17 mouse cellular contexts compared by ENCODE assay signal in genomic region chr13:109982821-109983443, GRCm38 (mm10).
DNase-seq lines count a peak whose midpoint lies in the region; ATAC-seq and TF ChIP-seq lines count a peak whose summit lies in the region.
"Had no signal": no experiment of that assay in that cellular context is flagged by ENCODE, and none has a peak within 500 bp of the region (broad histone marks: within the 10 kb centered on the region; RNA-seq: fewer than 3 reads in every experiment).

No protein-coding gene starts in this region.

- H3K27ac ChIP-seq in hindbrain, embryonic 16.5 days (ENCODE audit: low read depth, low read length): no peak overlapping the region
- H3K27ac ChIP-seq in hindbrain, embryonic 13.5 days: no peak overlapping the region
- H3K27ac ChIP-seq: kidney, postnatal 0 days; limb, embryonic 15.5 days had no signal

- peak; percentile 64 for DNase-seq in heart, adult 11 months
- no peak for DNase-seq in heart, adult 18-20 months
- DNase-seq in brain, embryonic 18.5 days (ENCODE audit: low read depth, low spot score): peak; percentile 43
- DNase-seq: adrenal gland, postnatal 14 days; cerebellum, postnatal 10 days; heart, postnatal 4 days; layer of hippocampus, postnatal 36 days; lung, postnatal 10 days; spleen, adult 18-20 months; thymus, adult 2 months had no signal

- no peaks in the 10 kb centered on the region for H3K9me3 ChIP-seq in hindbrain, embryonic 16.5 days (ENCODE audit: control insufficient read depth, low read length)
- no peaks in the 10 kb centered on the region for H3K9me3 ChIP-seq in hindbrain, embryonic 13.5 days
- H3K9me3 ChIP-seq: limb, embryonic 15.5 days had no signal

- WGBS in hindbrain, embryonic 16.5 days: 54% methylated on average over 10 of the region's 10 CpGs
- 70% methylated on average over 10 of the region's 10 CpGs for WGBS in hindbrain, embryonic 13.5 days

- H3K36me3 ChIP-seq in hindbrain, embryonic 16.5 days (ENCODE audit: control insufficient read depth, insufficient read depth, low read length): no peaks in the 10 kb centered on the region
- no peaks in the 10 kb centered on the region for H3K36me3 ChIP-seq in hindbrain, embryonic 13.5 days
- H3K36me3 ChIP-seq in myocyte (ENCODE audit: control insufficient read depth, insufficient read depth): no peaks in the 10 kb centered on the region
- H3K36me3 ChIP-seq: limb, embryonic 15.5 days had no signal

- no peak overlapping the region for H3K4me3 ChIP-seq in hindbrain, embryonic 16.5 days (ENCODE audit: low read length)
- H3K4me3 ChIP-seq in hindbrain, embryonic 13.5 days: no peak overlapping the region
- no peak overlapping the region for H3K4me3 ChIP-seq in myocyte
- H3K4me3 ChIP-seq: limb, embryonic 15.5 days had no signal

- no peak for TF ChIP-seq POLR2A in myocyte (IDR thresholded peaks at IDR 0.05; ENCODE audit: insufficient read length, low read depth)

- peak; percentile 72; the same call in 1 of the 2 replicates for ATAC-seq in hindbrain, embryonic 16.5 days
- no peak for ATAC-seq in hindbrain, embryonic 13.5 days (ENCODE audit: low FRiP score)
- no peak for ATAC-seq in erythroid progenitor cell, adult 5-6 weeks (replicated peaks; ENCODE audit: low FRiP score, poor library complexity, severe bottlenecking)
- ATAC-seq: intestine, postnatal 0 days had no signal

- no peaks in the 10 kb centered on the region for H3K4me1 ChIP-seq in hindbrain, embryonic 16.5 days (ENCODE audit: control insufficient read depth, insufficient read depth, low read depth, low read length)
- H3K4me1 ChIP-seq in hindbrain, embryonic 13.5 days (replicated peaks): no peaks in the 10 kb centered on the region

- no peak overlapping the region for H3ac ChIP-seq in myocyte (ENCODE audit: control insufficient read depth, insufficient read length)

- H3K79me2 ChIP-seq in myocyte (ENCODE audit: control insufficient read depth, insufficient read depth): no peaks in the 10 kb centered on the region

- H3K9ac ChIP-seq in hindbrain, embryonic 16.5 days (ENCODE audit: low read depth, low read length): no peak overlapping the region
- no peak overlapping the region for H3K9ac ChIP-seq in hindbrain, embryonic 13.5 days
- H3K9ac ChIP-seq: limb, embryonic 15.5 days had no signal

- H3K4me2 ChIP-seq in hindbrain, embryonic 16.5 days (ENCODE audit: low read length): no peak overlapping the region; the same call in 1 of the 2 replicates
- H3K4me2 ChIP-seq in hindbrain, embryonic 13.5 days: no peak overlapping the region
- peak overlapping the region; percentile 21 for H3K4me2 ChIP-seq in myocyte (ENCODE audit: low read depth)
- H3K4me2 ChIP-seq: limb, embryonic 15.5 days had no signal

- no peaks in the 10 kb centered on the region for H3K27me3 ChIP-seq in hindbrain, embryonic 16.5 days (replicated peaks; ENCODE audit: control insufficient read depth, insufficient read depth, low read length)
- no peaks in the 10 kb centered on the region for H3K27me3 ChIP-seq in hindbrain, embryonic 13.5 days
- no peaks in the 10 kb centered on the region for H3K27me3 ChIP-seq in myocyte (ENCODE audit: control insufficient read depth, insufficient read depth, insufficient read length)
- H3K27me3 ChIP-seq: limb, embryonic 15.5 days had no signal

TF ChIP-seq in myocyte, 11 proteins besides CTCF, POLR2A, EP300 and RAD21:
- TF ChIP-seq USF1 (IDR thresholded peaks at IDR 0.05; ENCODE audit: low read depth): no peak
- TF ChIP-seq TCF3 (IDR thresholded peaks at IDR 0.05; ENCODE audit: insufficient read length, low read depth): no peak
- no peak for TF ChIP-seq SRF (IDR thresholded peaks at IDR 0.05; ENCODE audit: control insufficient read depth, insufficient read length, low read depth)
- TF ChIP-seq MYOG (IDR thresholded peaks at IDR 0.05; ENCODE audit: control insufficient read depth in 1 of 3, insufficient read depth in 1 of 3, insufficient read length in 2 of 3, low read depth in 2 of 3): no peak
- TF ChIP-seq TCF12 (IDR thresholded peaks at IDR 0.05; ENCODE audit: insufficient read depth, poor library complexity, severe bottlenecking): no peak
- no peak for TF ChIP-seq CEBPB (IDR thresholded peaks at IDR 0.05; ENCODE audit: insufficient read depth, poor library complexity, severe bottlenecking)
- TF ChIP-seq MAX (IDR thresholded peaks at IDR 0.05; ENCODE audit: low read depth): no peak
- no peak for TF ChIP-seq MYOD1 (IDR thresholded peaks at IDR 0.05; ENCODE audit: control insufficient read depth in 1 of 3, insufficient read length in 2 of 3, low read depth in 2 of 3)
- no peak for TF ChIP-seq E2F4 (IDR thresholded peaks at IDR 0.05; ENCODE audit: insufficient read depth)
- no peak for TF ChIP-seq REST (IDR thresholded peaks at IDR 0.05; ENCODE audit: insufficient read depth, insufficient read length)
- TF ChIP-seq POLR2AphosphoS2 (IDR thresholded peaks at IDR 0.05; ENCODE audit: insufficient read length, low read depth): no peak

Comparison
In these comparisons a context has a peak if more than half of its experiments do, and no peak if none do; other contexts are left out.
1. DNase-seq: peak in heart, adult 11 months (single experiment) and brain, embryonic 18.5 days (single experiment); none in heart, adult 18-20 months (0 of 2).